Mouse (Mus musculus) thymus, adult 2 months (tissue): Measurements from ENCODE around the gene Cenpx.

Experiments used
- CTCF ChIP-seq: fragments of 200-500 bp; IDR thresholded peaks from 2 replicates; pipeline ENCODE4 v1.5.1; 2012; ENCODE audit warnings: mild to moderate bottlenecking, control low read depth, low read length, moderate library complexity, borderline replicate concordance; ENCODE audit not compliant: control insufficient read depth, poor library complexity, insufficient read depth; ENCODE audit errors: extremely low read depth
- POLR2A ChIP-seq: fragments of 200-500 bp; IDR thresholded peaks from 2 replicates; pipeline ENCODE4 v1.6.1; 2012; ENCODE audit warnings: mild to moderate bottlenecking, low read length, control low read depth, moderate library complexity; ENCODE audit not compliant: control insufficient read depth, poor library complexity, insufficient read depth; ENCODE audit errors: extremely low read depth

- TF ChIP-seq CTCF = no peak
- TF ChIP-seq POLR2A = no peak
Measured at GRCm38 (mm10) chr11:120704486-120705325, 8.8 kb downstream of the Cenpx start.
